Mouse (Mus musculus) cerebellum, adult 2 months (tissue): ENCODE results near the gene Tbx21. TPM values are rescaled to one million over a fixed set of nuclear protein-coding genes. Genes with fewer than 3 reads are reported as not detected.

Experiments used
- DNase-seq, 2 experiments: peaks; one replicate each; pipeline ENCODE4 v3.0.0; 2021
- H3K27ac ChIP-seq: fragments of 200-500 bp; 2 replicates; pipeline ENCODE4 v1.5.1; 2012; ENCODE audit warnings: low read length, control low read depth, inconsistent platforms; ENCODE audit not compliant: insufficient read depth
- H3K27me3 ChIP-seq: fragments of 200-500 bp; 2 replicates; pipeline ENCODE4 v1.6.1; 2012; ENCODE audit warnings: inconsistent platforms, mild to moderate bottlenecking, low read length, moderate library complexity; ENCODE audit not compliant: control insufficient read depth, insufficient read depth
- H3K4me1 ChIP-seq: fragments of 200-500 bp; 2 replicates; pipeline ENCODE4 v1.6.1; 2011; ENCODE audit warnings: low read length; ENCODE audit not compliant: control insufficient read depth, insufficient read depth
- H3K4me3 ChIP-seq: fragments of 200-500 bp; replicated peaks from 2 replicates; pipeline ENCODE3; 2011; ENCODE audit warnings: mild to moderate bottlenecking, low read depth, low read length, control low read depth; ENCODE audit not compliant: insufficient read depth
- CTCF ChIP-seq: fragments of 200-500 bp; IDR thresholded peaks from 2 replicates; pipeline ENCODE4 v1.5.1; 2011; ENCODE audit warnings: low read depth, mild to moderate bottlenecking, control low read depth, low read length, moderate library complexity, borderline replicate concordance; ENCODE audit not compliant: insufficient read depth
- POLR2A ChIP-seq: fragments of 200-500 bp; IDR thresholded peaks from 2 replicates; pipeline ENCODE4 v1.6.1; 2011; ENCODE audit warnings: low read length, control low read depth, borderline replicate concordance; ENCODE audit not compliant: insufficient read depth
- WGBS: fragments of 180-500 bp; shearing (Covaris S2); methylation state at CpG from one replicate; pipeline ENCODE4 v1.1.7; 2018; 5-methylcytosine and 5-hydroxymethylcytosine counted together
- polyA plus RNA-seq: library from polyadenylated mRNA; depleted of rRNA; stranded (reverse); fragments of >200 nt; gene quantifications from 2 replicates; pipeline ENCODE4 v1.2.3, GENCODE M21; 2012

Gene Tbx21
- polyA plus RNA-seq, 1 experiment: 0.03 TPM

DNA sequence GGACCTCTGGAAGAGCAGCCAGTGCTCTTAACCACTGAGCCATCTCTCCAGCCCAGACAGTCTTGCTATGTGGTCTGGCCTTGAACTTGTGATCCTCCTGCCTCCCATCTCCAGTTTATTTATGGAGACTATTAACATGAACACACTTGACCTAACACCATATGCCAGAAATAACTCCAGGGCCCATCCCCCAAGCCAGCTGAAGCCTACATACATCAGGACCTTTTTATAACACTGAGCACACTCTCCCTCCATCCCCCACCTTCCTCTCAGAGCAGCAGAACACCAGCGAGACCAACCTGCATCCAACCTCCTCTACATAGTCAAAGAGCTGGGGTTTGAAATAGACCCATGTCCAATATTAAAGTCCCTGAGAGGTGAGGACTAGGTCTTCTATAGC lies 44.0 kb downstream of the Tbx21 start:
- Histone ChIP-seq H3K4me3 (no peak overlapping the region), H3K27me3 (no peaks in the 10 kb centered on the region), H3K4me1 (peaks cover 4% of the 10 kb centered on the region; the same call in 1 of the 2 replicates), H3K27ac (no peak overlapping the region)
- 90% methylated on average over 1 of the region's 1 CpGs for WGBS
- no peak for DNase-seq
- TF ChIP-seq CTCF (no peak), POLR2A (no peak)

DNA sequence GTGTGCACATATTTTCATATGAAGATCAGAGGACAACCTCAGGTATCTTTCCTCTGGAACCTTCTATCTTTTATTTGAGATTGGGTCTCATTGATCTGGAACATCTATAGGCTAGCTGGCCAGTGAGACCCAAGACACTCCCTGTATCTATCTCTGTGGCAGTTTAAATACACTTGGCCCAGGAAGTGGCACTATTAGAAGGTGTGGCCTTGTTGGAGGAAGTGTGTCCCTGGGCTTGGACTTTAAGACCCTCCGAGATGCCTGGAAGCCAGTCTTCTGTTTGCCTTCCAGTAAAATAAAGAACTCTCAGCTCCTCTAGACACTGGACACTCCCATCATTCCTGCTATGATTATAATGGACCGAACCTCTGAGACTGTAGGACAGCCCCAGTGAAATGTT lies 45.4 kb downstream of the Tbx21 start:
- Histone ChIP-seq H3K4me1 (peaks cover 4% of the 10 kb centered on the region; the same call in 1 of the 2 replicates), H3K27me3 (no peaks in the 10 kb centered on the region), H3K27ac (no peak overlapping the region), H3K4me3 (no peak overlapping the region)
- 87% methylated on average over 2 of the region's 2 CpGs for WGBS
- TF ChIP-seq CTCF (no peak), POLR2A (no peak)
- no peak for DNase-seq

DNA sequence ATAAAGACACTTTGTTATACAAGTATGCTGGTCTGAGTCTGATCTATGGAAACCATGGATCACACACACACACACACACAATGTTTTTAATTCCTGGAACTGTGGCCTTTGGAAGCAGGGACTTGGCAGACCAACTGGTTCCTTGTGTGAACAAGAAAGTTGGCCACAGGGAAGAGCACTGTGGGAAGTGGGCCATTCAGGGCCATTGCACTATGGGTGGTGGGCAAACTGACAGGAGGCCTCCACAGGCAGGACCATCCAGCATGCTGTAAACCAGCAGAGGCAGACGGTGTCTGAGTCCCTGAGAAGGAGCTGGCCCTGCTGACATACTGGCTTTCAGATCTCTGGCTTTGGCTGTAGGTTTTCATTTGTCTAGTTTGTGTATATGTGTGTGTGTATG lies 45.8 kb downstream of the Tbx21 start:
- WGBS: 10% methylated on average over 1 of the region's 1 CpGs
- peaks cover 4% of the 10 kb centered on the region; the same call in 1 of the 2 replicates for H3K4me1 ChIP-seq
- no peak overlapping the region for H3K4me3 ChIP-seq
- TF ChIP-seq CTCF (no peak), POLR2A (no peak)
- no peaks in the 10 kb centered on the region for H3K27me3 ChIP-seq
- DNase-seq: no peak
- no peak overlapping the region for H3K27ac ChIP-seq

DNA sequence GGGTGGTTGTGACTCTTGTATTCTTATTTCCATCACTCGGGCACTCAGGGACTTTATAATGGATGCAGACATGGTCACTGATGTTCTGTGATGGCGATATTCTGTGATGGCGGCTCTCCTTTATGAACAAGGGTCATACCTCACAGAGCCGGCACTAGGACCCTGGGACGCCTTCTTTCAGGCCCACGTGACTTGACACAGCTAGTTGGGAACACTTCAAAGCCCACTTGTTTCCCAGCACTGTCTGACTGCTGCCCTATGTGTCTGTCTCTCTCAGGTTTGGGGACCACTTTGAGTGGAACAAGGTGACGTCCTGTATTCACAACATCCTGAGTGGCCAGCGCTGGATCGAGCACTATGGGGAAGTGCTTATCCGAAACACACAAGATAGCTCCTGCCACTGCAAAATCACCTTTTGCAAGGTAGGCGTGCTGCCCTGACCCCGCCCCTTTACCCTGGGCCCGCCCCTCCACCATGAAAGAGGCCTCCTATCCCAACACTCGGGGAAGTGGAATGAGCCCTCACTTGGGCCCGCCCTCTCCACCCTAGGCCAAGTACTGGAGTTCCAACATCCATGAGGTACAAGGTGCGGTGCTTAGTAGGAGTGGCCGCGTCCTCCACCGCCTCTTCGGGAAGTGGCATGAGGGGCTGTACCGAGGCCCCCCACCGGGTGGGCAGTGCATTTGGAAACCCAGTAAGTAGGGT lies 48.3 kb downstream of the Tbx21 start:
- Histone ChIP-seq H3K27me3 (no peaks in the 10 kb centered on the region), H3K4me1 (peaks cover 4% of the 10 kb centered on the region; the same call in 1 of the 2 replicates), H3K4me3 (no peak overlapping the region), H3K27ac (no peak overlapping the region)
- no peak for DNase-seq
- no peak for TF ChIP-seq POLR2A
- TF ChIP-seq CTCF: no peak
- 63% methylated on average over 22 of the region's 22 CpGs for WGBS

DNA sequence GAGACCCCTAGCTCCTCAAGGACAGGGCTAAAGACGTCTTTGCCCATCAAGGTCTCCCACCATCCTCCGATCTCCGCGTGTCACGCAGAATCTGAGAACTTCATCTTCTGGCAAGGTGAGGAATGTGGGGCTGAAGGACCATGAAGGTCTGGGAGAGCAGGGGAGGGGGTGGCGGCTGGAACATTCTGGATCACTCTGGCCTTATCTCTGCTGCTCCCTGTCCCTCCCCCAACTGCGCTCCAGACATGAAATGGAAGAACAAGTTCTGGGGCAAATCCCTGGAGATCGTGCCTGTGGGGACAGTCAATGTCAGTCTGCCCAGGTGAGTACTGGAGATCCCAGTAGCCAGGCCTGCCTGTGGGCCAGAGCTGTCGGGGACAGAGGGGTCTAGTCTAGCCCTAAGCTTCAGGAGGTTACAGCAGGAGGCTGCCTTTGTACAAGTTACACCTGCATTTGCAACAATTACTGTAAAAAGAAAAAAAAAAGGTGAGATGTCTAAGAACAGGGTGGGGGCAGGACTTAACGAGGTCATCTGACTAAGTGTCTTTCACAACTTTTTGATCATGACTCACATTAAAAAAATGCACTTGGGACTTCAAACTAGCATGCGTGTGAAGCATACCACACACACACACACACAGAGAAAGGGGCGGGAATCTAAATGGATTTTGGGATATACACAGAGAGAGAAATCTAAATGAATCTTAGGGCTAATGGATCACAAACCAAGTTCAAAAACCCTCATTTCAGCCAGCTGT lies 49.4 kb downstream of the Tbx21 start:
- 92% methylated on average over 12 of the region's 12 CpGs for WGBS
- peaks cover 4% of the 10 kb centered on the region; the same call in 1 of the 2 replicates for H3K4me1 ChIP-seq
- no peak overlapping the region for H3K4me3 ChIP-seq
- H3K27ac ChIP-seq: no peak overlapping the region
- TF ChIP-seq POLR2A (no peak), CTCF (no peak)
- no peaks in the 10 kb centered on the region for H3K27me3 ChIP-seq
- no peak for DNase-seq

DNA sequence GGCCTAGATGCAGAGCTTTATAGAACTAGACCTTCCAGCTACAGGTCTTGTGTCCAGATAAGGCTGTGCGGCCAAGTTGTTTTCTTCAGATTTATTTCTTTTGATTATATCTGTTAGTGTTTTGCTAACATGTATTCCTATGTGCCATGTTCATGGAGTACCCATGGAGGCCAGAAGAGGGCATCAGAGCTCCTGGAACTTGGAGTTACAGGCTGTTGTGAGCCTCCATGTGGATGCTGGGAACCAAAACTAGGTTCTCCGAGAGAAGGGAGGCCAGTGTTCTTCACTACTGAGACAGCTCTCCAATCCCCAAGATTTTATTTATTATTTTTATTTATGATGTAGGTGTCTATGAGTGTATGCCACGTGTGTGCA lies 51.2 kb downstream of the Tbx21 start:
- no peak overlapping the region for H3K4me3 ChIP-seq
- WGBS: 90% methylated on average over 3 of the region's 3 CpGs
- H3K27ac ChIP-seq: no peak overlapping the region
- H3K27me3 ChIP-seq: no peaks in the 10 kb centered on the region
- H3K4me1 ChIP-seq: no peaks in the 10 kb centered on the region
- TF ChIP-seq POLR2A (no peak), CTCF (no peak)
- no peak for DNase-seq

DNA sequence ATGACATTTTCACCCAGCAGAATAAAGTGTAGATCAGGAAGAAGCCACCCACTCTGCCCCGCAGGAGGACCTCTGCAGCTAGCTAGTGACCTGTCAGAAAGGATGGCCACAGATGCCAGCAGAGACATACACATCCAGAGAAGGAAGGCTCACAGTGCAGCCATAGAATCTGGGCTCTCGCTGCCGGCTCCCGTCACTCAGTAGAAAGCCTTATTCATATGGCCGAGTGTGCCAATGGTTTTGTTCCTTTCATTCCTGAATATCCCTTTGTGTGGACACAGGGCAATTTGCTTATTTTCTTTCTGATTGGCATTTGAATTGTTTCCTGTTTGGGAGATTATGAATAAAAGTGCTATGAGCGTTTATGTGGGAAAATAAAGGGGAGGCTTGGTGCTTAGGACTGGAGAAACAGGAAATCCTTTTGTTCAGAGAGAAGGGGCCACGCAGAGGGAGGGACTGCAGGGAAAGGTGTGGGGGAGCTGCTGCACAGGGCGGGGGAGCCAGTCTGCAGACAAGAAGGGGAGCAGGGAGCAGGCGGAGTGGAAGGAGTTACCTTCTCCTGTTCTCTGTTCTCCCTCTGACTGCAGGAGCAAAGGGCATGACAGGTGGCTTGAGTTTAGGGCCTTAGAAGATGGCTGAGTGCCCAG lies 51.7 kb downstream of the Tbx21 start:
- no peak overlapping the region for H3K27ac ChIP-seq
- no peak for DNase-seq
- H3K4me1 ChIP-seq: no peaks in the 10 kb centered on the region
- no peak overlapping the region for H3K4me3 ChIP-seq
- H3K27me3 ChIP-seq: no peaks in the 10 kb centered on the region
- WGBS: 52% methylated on average over 9 of the region's 9 CpGs
- no peak for TF ChIP-seq CTCF
- TF ChIP-seq POLR2A: no peak

DNA sequence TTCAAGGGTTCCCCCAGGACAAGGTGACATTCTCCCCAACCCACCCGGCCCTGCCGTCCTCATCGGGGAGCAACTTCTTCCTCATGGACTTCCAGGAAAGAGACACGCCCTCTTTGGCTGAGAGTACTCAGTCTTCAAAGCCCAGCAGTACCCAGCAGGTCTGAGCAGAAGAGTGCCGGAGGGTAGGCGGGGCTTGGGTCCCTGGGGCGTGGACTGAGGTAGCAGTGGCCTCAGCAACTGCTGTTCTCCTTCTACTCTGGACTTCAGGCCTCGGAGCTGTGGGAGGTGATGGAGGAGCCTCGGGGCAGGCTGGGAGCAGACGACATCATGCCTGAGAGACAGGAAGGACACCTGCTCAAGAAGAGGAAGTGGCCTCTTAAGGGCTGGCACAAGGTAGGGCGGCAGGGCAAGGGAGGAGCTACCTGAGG lies 62.9 kb downstream of the Tbx21 start:
- no peaks in the 10 kb centered on the region for H3K27me3 ChIP-seq

More for the DNA sequence above, 62.9 kb downstream of the Tbx21 start:
- TF ChIP-seq POLR2A: no peak
- no peak for TF ChIP-seq CTCF
- 17% methylated on average over 11 of the region's 11 CpGs for WGBS
- H3K4me3 ChIP-seq: peak overlapping the region; percentile 6
- no peak overlapping the region for H3K27ac ChIP-seq
- H3K4me1 ChIP-seq: peaks cover 14% of the 10 kb centered on the region
- DNase-seq: no peak
